Mouse (Mus musculus) lung, embryonic 16.5 days (tissue): ENCODE data around the gene Usp25. TPM values are rescaled to one million over a fixed set of nuclear protein-coding genes. Genes with fewer than 3 reads are reported as not detected.

Source experiments
- ATAC-seq: fragments of 200-750 bp; cut with Nextera tagmentation; 2 replicates; pipeline ENCODE4 v1.8.0; 2017; ENCODE audit warnings: low read depth, mild to moderate bottlenecking, moderate library complexity
- H3K27ac ChIP-seq: fragments of 300-500 bp; sonication (generic); 2 replicates; pipeline ENCODE4 v1.5.1; 2014; ENCODE audit warnings: mild to moderate bottlenecking, control low read depth, low read length
- H3K27me3 ChIP-seq: fragments of 300-500 bp; sonication (generic); 2 replicates; pipeline ENCODE4 v1.6.1; 2014; ENCODE audit warnings: low read depth, low read length, mixed read lengths; ENCODE audit not compliant: control insufficient read depth, insufficient read depth
- H3K36me3 ChIP-seq: fragments of 300-500 bp; sonication (generic); 2 replicates; pipeline ENCODE4 v1.6.1; 2014; ENCODE audit warnings: low read length; ENCODE audit not compliant: control insufficient read depth, insufficient read depth
- H3K4me1 ChIP-seq: fragments of 300-500 bp; sonication (generic); replicated peaks from 2 replicates; pipeline ENCODE4 v1.6.1; 2014; ENCODE audit warnings: low read length, mixed read lengths; ENCODE audit not compliant: control insufficient read depth, insufficient read depth
- H3K4me2 ChIP-seq: fragments of 300-500 bp; sonication (generic); 2 replicates; pipeline ENCODE4 v1.6.1; 2014; ENCODE audit warnings: low read depth, low read length, control low read depth
- H3K4me3 ChIP-seq: fragments of 300-500 bp; sonication (generic); 2 replicates; pipeline ENCODE4 v1.5.1; 2014; ENCODE audit warnings: mild to moderate bottlenecking, low read length, control low read depth
- H3K9ac ChIP-seq: fragments of 300-500 bp; sonication (generic); 2 replicates; pipeline ENCODE4 v1.6.1; 2014; ENCODE audit warnings: low read length, control low read depth
- H3K9me3 ChIP-seq: fragments of 300-500 bp; sonication (generic); 2 replicates; pipeline ENCODE4 v1.6.1; 2016; ENCODE audit warnings: low read length; ENCODE audit not compliant: control insufficient read depth
- whole genome bisulfite sequencing: fragments of 180-500 bp; shearing (Covaris S2); extraction: QIAGEN DNeasy Blood & Tissue Kit; methylation state at CpG from one replicate; pipeline ENCODE4 v1.1.7; 2014; 5-methylcytosine and 5-hydroxymethylcytosine counted together
- polyA plus RNA-seq: library from polyadenylated mRNA; unstranded; fragments of >200 nt; fragmentation: Nextera tagmentation; extraction: Ambion mirVana; gene quantifications from 2 replicates; pipeline ENCODE4 v1.2.1, GENCODE M21; 2015

The Usp25 gene
- polyA plus RNA-seq, 1 experiment from 2014 or later, result 15.4 TPM

DNA sequence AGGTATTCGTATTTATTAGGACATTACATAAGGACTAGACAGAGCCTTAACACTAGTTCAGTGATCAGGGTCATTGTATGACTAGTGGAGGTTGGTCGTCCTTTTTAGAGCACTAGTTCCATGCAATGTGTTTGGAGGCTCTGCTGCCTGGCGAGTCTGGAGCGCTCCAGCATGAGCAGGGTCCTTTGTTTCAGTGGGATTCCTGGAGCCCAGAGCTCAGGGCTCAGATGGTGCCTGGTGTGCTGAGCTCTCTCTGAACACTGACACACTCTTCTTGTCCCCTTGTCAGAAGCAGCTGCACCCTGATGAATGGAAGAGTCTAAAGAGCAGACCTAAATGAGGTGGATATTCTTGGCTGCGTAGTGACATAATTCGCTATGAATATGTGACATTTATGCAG, 45.1 kb downstream of the Usp25 start:
- Histone ChIP-seq H3K4me1 (no peaks in the 10 kb centered on the region), H3K27ac (no peak overlapping the region), H3K4me3 (no peak overlapping the region), H3K4me2 (no peak overlapping the region), H3K9ac (no peak overlapping the region), H3K36me3 (peaks cover 6% of the 10 kb centered on the region; the same call in 1 of the 2 replicates), H3K27me3 (no peaks in the 10 kb centered on the region), H3K9me3 (no peaks in the 10 kb centered on the region)
- WGBS, result 90% methylated on average over 6 of the region's 6 CpGs
- no peak for ATAC-seq

- Histone ChIP-seq H3K9ac (no peak overlapping the region), H3K36me3 (peaks cover 11% of the 10 kb centered on the region; the same call in 1 of the 2 replicates), H3K4me2 (no peak overlapping the region), H3K27ac (no peak overlapping the region), H3K9me3 (no peaks in the 10 kb centered on the region), H3K4me3 (no peak overlapping the region), H3K4me1 (no peaks in the 10 kb centered on the region), H3K27me3 (no peaks in the 10 kb centered on the region)
- ATAC-seq, result no peak
- WGBS, result 67% methylated on average over 8 of the region's 8 CpGs
Observed at GRCm38 (mm10) chr16:77060166-77060565, 46.7 kb downstream of the Usp25 start.

DNA sequence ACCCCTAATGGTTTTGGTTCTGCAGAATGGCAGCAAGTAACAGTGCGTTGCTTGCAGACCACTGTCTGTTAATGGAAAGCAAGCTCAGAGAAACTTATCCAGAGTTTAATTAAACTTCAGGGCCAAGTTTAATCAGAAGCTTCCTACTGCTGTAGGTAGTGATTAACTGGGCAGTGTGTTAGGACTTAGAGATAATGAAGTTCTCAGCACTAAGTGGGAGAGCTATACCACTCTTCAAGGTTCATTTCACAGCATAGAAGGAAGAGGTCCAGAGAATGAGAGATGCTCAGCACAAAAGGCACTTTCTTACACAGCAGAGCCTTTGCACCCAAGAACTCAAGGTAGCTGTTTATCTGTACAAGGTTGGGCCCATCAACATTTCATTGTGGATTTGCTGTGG, 50.4 kb downstream of the Usp25 start:
- 97% methylated on average over 1 of the region's 1 CpGs for WGBS
- Histone ChIP-seq H3K9me3 (no peaks in the 10 kb centered on the region), H3K4me2 (no peak overlapping the region), H3K9ac (no peak overlapping the region), H3K36me3 (peaks cover 11% of the 10 kb centered on the region; the same call in 1 of the 2 replicates), H3K4me3 (no peak overlapping the region), H3K27ac (no peak overlapping the region), H3K27me3 (no peaks in the 10 kb centered on the region), H3K4me1 (no peaks in the 10 kb centered on the region)
- no peak for ATAC-seq

DNA sequence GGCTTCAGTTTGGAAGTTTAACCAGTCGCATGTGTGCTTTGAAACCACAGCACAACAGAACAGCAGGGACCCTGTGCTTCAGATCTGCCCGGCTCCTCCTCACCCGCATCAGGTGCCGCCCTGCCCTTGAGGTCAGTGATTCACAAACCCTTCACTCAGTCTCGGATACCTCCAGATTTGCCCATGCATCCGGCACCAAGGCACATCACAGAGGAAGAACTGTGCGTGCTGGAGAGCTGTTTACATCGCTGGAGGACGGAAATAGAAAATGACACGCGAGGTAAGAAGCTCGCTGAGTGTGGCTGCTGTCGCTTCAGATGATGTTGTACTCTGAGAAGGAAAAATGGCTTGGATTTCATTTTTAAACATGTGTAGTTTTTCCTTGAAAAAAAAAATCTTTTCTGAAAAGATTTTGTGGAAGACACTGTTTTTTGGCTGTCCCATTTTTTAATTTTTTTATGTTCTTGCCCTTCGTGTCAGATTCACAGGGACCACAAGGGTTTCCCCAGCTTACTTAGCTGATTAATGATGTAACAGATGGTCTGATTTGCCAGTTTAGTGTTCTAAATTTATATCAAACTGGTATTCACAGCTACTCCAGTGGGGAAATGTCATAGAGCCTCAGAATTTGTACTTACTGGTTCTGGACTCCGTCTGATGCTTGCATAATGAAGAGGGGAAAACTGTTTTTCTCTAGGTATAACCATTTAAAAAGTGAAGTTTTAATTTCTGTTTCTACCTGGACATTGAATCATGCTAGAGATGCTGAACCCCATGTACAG, 63.6 kb downstream of the Usp25 start:
- WGBS, result 77% methylated on average over 15 of the region's 15 CpGs
- Histone ChIP-seq H3K4me2 (no peak overlapping the region), H3K27me3 (no peaks in the 10 kb centered on the region), H3K4me3 (no peak overlapping the region), H3K9me3 (no peaks in the 10 kb centered on the region), H3K4me1 (no peaks in the 10 kb centered on the region), H3K36me3 (peaks cover 26% of the 10 kb centered on the region), H3K9ac (no peak overlapping the region), H3K27ac (no peak overlapping the region)
- no peak for ATAC-seq

DNA sequence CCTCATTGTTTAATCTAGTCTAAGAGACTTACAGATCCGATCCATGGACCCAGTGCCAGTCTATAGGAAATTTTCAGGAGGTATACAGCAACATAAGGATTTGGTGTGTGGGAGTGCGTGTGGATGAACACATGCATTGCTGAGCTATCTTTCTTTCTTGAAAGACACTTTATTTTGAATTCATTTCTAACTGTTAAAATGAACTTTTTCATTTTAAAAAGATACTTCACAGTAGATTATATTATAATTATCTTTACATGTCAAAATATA, 64.2 kb downstream of the Usp25 start:
- H3K27ac ChIP-seq, result no peak overlapping the region
- no peaks in the 10 kb centered on the region for H3K27me3 ChIP-seq
- H3K4me2 ChIP-seq, result no peak overlapping the region
- WGBS, result 91% methylated on average over 2 of the region's 2 CpGs
- no peaks in the 10 kb centered on the region for H3K4me1 ChIP-seq
- peaks cover 25% of the 10 kb centered on the region for H3K36me3 ChIP-seq
- ATAC-seq, result no peak
- H3K9ac ChIP-seq, result no peak overlapping the region
- H3K4me3 ChIP-seq, result no peak overlapping the region
- no peaks in the 10 kb centered on the region for H3K9me3 ChIP-seq

DNA sequence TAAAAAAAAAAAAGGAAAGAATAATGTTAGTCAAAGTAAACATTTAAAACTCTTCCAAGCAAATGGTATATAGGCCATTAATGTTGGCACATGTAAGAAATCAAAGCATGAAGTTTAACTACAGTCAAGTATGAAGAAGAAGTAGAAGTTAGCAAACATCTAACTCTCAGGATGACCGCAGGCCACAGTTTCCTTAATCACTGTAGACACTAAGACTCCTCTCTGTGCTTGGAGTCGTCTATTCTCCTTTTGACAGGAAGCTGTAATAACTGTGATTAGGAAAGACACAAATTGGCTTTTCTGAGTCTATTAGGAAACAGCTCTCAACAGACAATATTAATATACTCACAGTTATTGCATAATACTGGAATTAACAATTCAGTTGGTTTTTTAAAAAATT, 70.6 kb downstream of the Usp25 start:
- H3K27me3 ChIP-seq, result no peaks in the 10 kb centered on the region
- no peak overlapping the region for H3K9ac ChIP-seq
- 64% methylated on average over 2 of the region's 2 CpGs for whole genome bisulfite sequencing
- H3K27ac ChIP-seq, result no peak overlapping the region
- no peak overlapping the region for H3K4me3 ChIP-seq
- ATAC-seq, result no peak
- H3K36me3 ChIP-seq, result peaks cover 25% of the 10 kb centered on the region
- no peaks in the 10 kb centered on the region for H3K9me3 ChIP-seq
- H3K4me2 ChIP-seq, result no peak overlapping the region
- no peaks in the 10 kb centered on the region for H3K4me1 ChIP-seq

DNA sequence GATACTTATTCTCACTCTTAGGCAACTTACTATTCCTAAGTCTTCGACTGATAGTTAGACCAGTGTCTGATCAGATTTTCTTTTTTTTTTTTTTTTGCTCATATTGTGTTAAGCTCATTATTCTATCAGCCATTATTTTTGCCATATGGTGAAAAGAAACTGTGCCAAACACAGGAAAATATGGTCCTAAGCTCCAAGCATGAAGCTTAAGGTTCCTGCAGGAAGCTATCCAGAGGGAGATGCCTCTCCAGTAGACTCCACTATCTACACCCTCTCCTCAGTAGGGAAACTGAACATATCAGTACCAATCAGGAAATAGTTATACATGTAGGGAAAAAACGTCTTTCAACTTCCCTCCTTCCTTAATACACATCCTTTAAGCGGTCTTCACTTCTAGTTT, 76.3 kb downstream of the Usp25 start:
- H3K4me2 ChIP-seq, result no peak overlapping the region
- ATAC-seq, result no peak
- H3K9ac ChIP-seq, result no peak overlapping the region
- H3K9me3 ChIP-seq, result no peaks in the 10 kb centered on the region
- no peaks in the 10 kb centered on the region for H3K27me3 ChIP-seq
- H3K27ac ChIP-seq, result no peak overlapping the region
- 88% methylated on average over 3 of the region's 3 CpGs for WGBS
- no peaks in the 10 kb centered on the region for H3K4me1 ChIP-seq
- peaks cover 11% of the 10 kb centered on the region; the same call in 1 of the 2 replicates for H3K36me3 ChIP-seq
- no peak overlapping the region for H3K4me3 ChIP-seq

- Histone ChIP-seq H3K36me3 (0 out of 2 replicates have a peak, but pooled peaks cover 6% of the 10 kb centered on the region), H3K4me3 (no peak overlapping the region), H3K27me3 (no peaks in the 10 kb centered on the region), H3K4me1 (no peaks in the 10 kb centered on the region), H3K4me2 (no peak overlapping the region), H3K9me3 (no peaks in the 10 kb centered on the region), H3K9ac (no peak overlapping the region), H3K27ac (peak overlapping the region; percentile 17; the same call in 1 of the 2 replicates)
- peak; percentile 96 for ATAC-seq
- 55% methylated on average over 9 of the region's 9 CpGs for WGBS
Observed at GRCm38 (mm10) chr16:77093526-77093925, 80.0 kb downstream of the Usp25 start.

DNA sequence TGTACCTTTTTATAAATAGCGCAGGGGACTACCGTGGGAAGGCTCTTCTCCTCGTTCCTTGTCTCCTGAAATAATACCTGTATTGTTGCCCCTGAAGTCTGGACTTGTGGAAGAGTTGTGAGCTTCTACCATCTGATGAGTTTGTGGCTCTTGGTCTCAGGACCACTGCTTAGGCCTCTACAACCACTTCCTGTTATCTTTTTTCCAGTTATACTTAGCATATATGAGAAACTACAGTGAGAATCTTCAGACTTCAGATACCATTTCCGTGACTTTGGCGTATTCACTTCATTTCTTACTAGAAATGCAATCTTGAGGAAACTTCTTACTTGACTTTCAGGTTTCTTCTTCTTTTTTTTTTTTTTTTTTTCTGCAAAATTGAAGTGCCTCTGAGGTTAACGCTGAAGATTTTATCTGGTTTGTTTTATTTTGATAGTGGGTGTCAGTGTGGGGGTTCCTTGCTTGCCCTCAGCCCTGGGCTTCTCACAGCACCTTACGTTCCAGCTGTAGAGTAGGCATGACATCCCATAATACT, 81.6 kb downstream of the Usp25 start:
- Histone ChIP-seq H3K9ac (no peak overlapping the region), H3K4me1 (no peaks in the 10 kb centered on the region), H3K9me3 (no peaks in the 10 kb centered on the region), H3K4me3 (no peak overlapping the region), H3K27ac (no peak overlapping the region), H3K4me2 (no peak overlapping the region), H3K36me3 (peaks cover 8% of the 10 kb centered on the region; the same call in 1 of the 2 replicates), H3K27me3 (no peaks in the 10 kb centered on the region)
- 81% methylated on average over 7 of the region's 7 CpGs for WGBS
- ATAC-seq, result no peak
